Mouse (Mus musculus) right cerebral cortex, adult 2 months (tissue): ENCODE data around the gene Arid3a.

Experiments used
- DNase-seq, 2 experiments: peaks; one replicate each; pipeline ENCODE4 v3.0.0; 2021 to 2022; ENCODE audit warnings: low spot score in 2 of 2

Gene Arid3a

GRCm38 (mm10) chr10:79976071-79976721 is 49.4 kb downstream of the Arid3a start:
- no peak for DNase-seq

- DNase-seq = no peak
These were observed 49.9 kb downstream of the Arid3a start for GRCm38 (mm10) chr10:79976722-79977107.

GRCm38 (mm10) chr10:79977324-79977723 is 50.5 kb downstream of the Arid3a start:
- DNase-seq = no peak

GRCm38 (mm10) chr10:79978061-79978460 is 51.2 kb downstream of the Arid3a start:
- no peak for DNase-seq

GRCm38 (mm10) chr10:79979401-79980155 is 52.7 kb downstream of the Arid3a start:
- DNase-seq = no peak

- DNase-seq = no peak
These were observed 56.4 kb downstream of the Arid3a start for GRCm38 (mm10) chr10:79983205-79983604.

GRCm38 (mm10) chr10:79983670-79984069 is 56.8 kb downstream of the Arid3a start:
- peak; percentile 50 to 63 for DNase-seq

GRCm38 (mm10) chr10:79984195-79984816 is 57.5 kb downstream of the Arid3a start, which contains the start of gene Tmem259:
Gene Tmem259, minus strand, starts transcription at chr10:79984330.
- peak; percentile 78 to 87 for DNase-seq

- DNase-seq = peak; percentile 93 to 99
These were observed 58.0 kb downstream of the Arid3a start for GRCm38 (mm10) chr10:79984871-79985270.

GRCm38 (mm10) chr10:79985334-79986231 is 58.7 kb downstream of the Arid3a start:
- peak; percentile 67 to 82 for DNase-seq

- DNase-seq = no peak
These were observed 59.5 kb downstream of the Arid3a start for GRCm38 (mm10) chr10:79986232-79986878.

GRCm38 (mm10) chr10:79986963-79987362 is 60.1 kb downstream of the Arid3a start:
- DNase-seq = peak; percentile 81 to 89

GRCm38 (mm10) chr10:79987771-79988505 is 61.1 kb downstream of the Arid3a start:
- DNase-seq = no peak

- no peak for DNase-seq
These were observed 61.8 kb downstream of the Arid3a start, which contains the start of gene Cnn2 for GRCm38 (mm10) chr10:79988506-79989271. Gene Cnn2, plus strand, starts transcription at chr10:79988584.

GRCm38 (mm10) chr10:79989272-79989786 is 62.5 kb downstream of the Arid3a start:
- no peak for DNase-seq

- no peak for DNase-seq
These were observed 63.0 kb downstream of the Arid3a start for GRCm38 (mm10) chr10:79989870-79990269.

- no peak for DNase-seq
These were observed 64.3 kb downstream of the Arid3a start for GRCm38 (mm10) chr10:79991099-79991498.

GRCm38 (mm10) chr10:79991548-79991947 is 64.7 kb downstream of the Arid3a start:
- no peak for DNase-seq

GRCm38 (mm10) chr10:79994397-79995115 is 67.7 kb downstream of the Arid3a start:
- DNase-seq = no peak
